15 mouse cellular contexts compared by ENCODE assay signal in the genomic region with DNA sequence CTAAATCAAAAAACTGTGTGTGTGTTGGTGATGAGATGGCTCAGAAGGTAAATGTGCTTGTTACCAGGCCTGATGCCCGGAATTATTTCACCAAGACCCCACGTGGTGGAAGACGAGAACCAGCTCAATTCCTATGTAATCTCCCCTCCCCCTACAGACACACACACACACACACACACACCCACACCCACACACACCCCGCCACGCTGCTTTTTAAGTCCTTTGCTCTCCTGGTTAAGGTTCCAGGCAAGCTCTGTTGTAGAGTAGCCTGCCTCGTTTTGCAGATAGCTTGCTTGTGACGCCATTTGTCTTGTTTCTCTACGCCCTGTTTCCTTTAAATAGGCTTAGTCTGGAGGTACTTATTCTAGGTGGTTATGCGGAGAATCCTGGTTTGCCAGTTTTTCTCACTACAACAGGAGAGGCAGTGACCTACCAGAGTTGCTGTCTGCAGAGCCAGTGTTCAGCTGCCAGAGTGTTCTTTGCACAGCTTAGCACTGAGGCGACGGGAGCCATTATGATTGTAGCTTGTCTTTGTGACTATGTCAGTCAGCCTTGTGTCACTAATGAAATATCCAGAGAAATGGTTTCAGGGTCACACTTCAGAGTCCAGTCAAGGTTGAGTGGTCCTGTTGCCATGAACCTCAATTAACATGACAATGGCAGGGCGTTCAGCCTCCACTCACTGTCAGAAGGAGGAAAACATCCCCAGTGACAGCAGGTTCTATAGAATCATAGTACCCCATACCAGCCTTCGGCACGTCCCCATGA. TPM values are rescaled to one million over a fixed set of nuclear protein-coding genes. Genes with fewer than 3 reads are reported as not detected.
A peak's percentile ranks its signal among the peaks of the same experiment; 100 is the strongest.
DNase-seq lines count a peak whose midpoint lies in the region; ATAC-seq lines count a peak whose summit lies in the region.
"Had no signal": no experiment of that assay in that cellular context is flagged by ENCODE, and none has a peak within 500 bp of the region (broad histone marks: within the 10 kb centered on the region; RNA-seq: fewer than 3 reads in every experiment).

No protein-coding gene starts in this region.

- H3K27ac ChIP-seq in forebrain, embryonic 12.5 days, result peak overlapping the region; percentile 74
- no peak overlapping the region for H3K27ac ChIP-seq in forebrain, embryonic 15.5 days (replicated peaks)
- H3K27ac ChIP-seq in forebrain, embryonic 14.5 days (ENCODE audit: low read depth, low read length), result no peak overlapping the region; the same call in 1 of the 2 replicates
- H3K27ac ChIP-seq in midbrain, embryonic 12.5 days (replicated peaks), result peak overlapping the region; percentile 78

- no peak overlapping the region; the same call in 1 of the 2 replicates for H3K4me2 ChIP-seq in forebrain, embryonic 12.5 days
- no peak overlapping the region for H3K4me2 ChIP-seq in forebrain, embryonic 15.5 days (replicated peaks)
- H3K4me2 ChIP-seq in forebrain, embryonic 14.5 days (ENCODE audit: low read length), result no peak overlapping the region
- H3K4me2 ChIP-seq in midbrain, embryonic 12.5 days (replicated peaks), result peak overlapping the region; percentile 26

- WGBS in forebrain, embryonic 12.5 days, result 39% methylated on average over 14 of the region's 14 CpGs
- 28% methylated on average over 14 of the region's 14 CpGs for WGBS in forebrain, embryonic 15.5 days
- WGBS in forebrain, embryonic 14.5 days, result 37% methylated on average over 14 of the region's 14 CpGs
- WGBS in midbrain, embryonic 12.5 days, result 23% methylated on average over 14 of the region's 14 CpGs

- H3K4me3 ChIP-seq in forebrain, embryonic 12.5 days (replicated peaks), result no peak overlapping the region
- H3K4me3 ChIP-seq in forebrain, embryonic 15.5 days, result no peak overlapping the region
- no peak overlapping the region for H3K4me3 ChIP-seq in forebrain, embryonic 14.5 days (ENCODE audit: low read depth, low read length)
- H3K4me3 ChIP-seq in midbrain, embryonic 12.5 days, result no peak overlapping the region

- DNase-seq in forebrain, embryonic 14.5 days (ENCODE audit: low spot score), result peak; percentile 37
- peak; percentile 66 for DNase-seq in retina, postnatal 1 day
- no peak for DNase-seq in left cerebral cortex, adult 9 months (ENCODE audit: low spot score in 2 of 2)
- no peak for DNase-seq in cerebellum, adult 11 months
- DNase-seq: adrenal gland, postnatal 10 days; cerebellum, postnatal 36 days; gastrocnemius, postnatal 10 days; kidney, adult 18-20 months; kidney, postnatal 25 days; lung, adult 2 months; right cerebral cortex, postnatal 14 days had no signal

- ATAC-seq in forebrain, embryonic 12.5 days (ENCODE audit: low FRiP score), result peak; percentile 57
- no peak for ATAC-seq in forebrain, embryonic 15.5 days (replicated peaks)
- no peak; the same call in 1 of the 2 replicates for ATAC-seq in forebrain, embryonic 14.5 days
- peak; percentile 54; the same call in 1 of the 2 replicates for ATAC-seq in midbrain, embryonic 12.5 days (ENCODE audit: low FRiP score, low read depth)
- no peak for ATAC-seq in monocyte, adult 5-6 weeks (replicated peaks; ENCODE audit: insufficient number of reproducible peaks, low FRiP score, low TSS enrichment, poor library complexity, severe bottlenecking)

- H3K36me3 ChIP-seq in forebrain, embryonic 12.5 days (replicated peaks), result no peaks in the 10 kb centered on the region
- no peaks in the 10 kb centered on the region for H3K36me3 ChIP-seq in forebrain, embryonic 15.5 days
- no peaks in the 10 kb centered on the region for H3K36me3 ChIP-seq in forebrain, embryonic 14.5 days (ENCODE audit: control insufficient read depth, insufficient read depth, low read length)
- no peaks in the 10 kb centered on the region for H3K36me3 ChIP-seq in midbrain, embryonic 12.5 days

- no peaks in the 10 kb centered on the region for H3K9me3 ChIP-seq in forebrain, embryonic 12.5 days
- H3K9me3 ChIP-seq in forebrain, embryonic 15.5 days, result no peaks in the 10 kb centered on the region
- H3K9me3 ChIP-seq in forebrain, embryonic 14.5 days (replicated peaks; ENCODE audit: control insufficient read depth, low read length), result no peaks in the 10 kb centered on the region
- H3K9me3 ChIP-seq in midbrain, embryonic 12.5 days, result no peaks in the 10 kb centered on the region

- H3K4me1 ChIP-seq in forebrain, embryonic 12.5 days, result peaks cover 48% of the 10 kb centered on the region
- peaks cover 22% of the 10 kb centered on the region for H3K4me1 ChIP-seq in forebrain, embryonic 15.5 days
- peaks cover 12% of the 10 kb centered on the region for H3K4me1 ChIP-seq in forebrain, embryonic 14.5 days (ENCODE audit: control insufficient read depth, insufficient read depth, low read length)
- H3K4me1 ChIP-seq in midbrain, embryonic 12.5 days, result peaks cover 37% of the 10 kb centered on the region

- H3K9ac ChIP-seq in forebrain, embryonic 12.5 days, result 0 out of 2 replicates have a peak overlapping the region, but pooled peaks have one; percentile 8
- no peak overlapping the region for H3K9ac ChIP-seq in forebrain, embryonic 15.5 days (replicated peaks)
- no peak overlapping the region; the same call in 1 of the 2 replicates for H3K9ac ChIP-seq in forebrain, embryonic 14.5 days (ENCODE audit: low read length)
- no peak overlapping the region; the same call in 1 of the 2 replicates for H3K9ac ChIP-seq in midbrain, embryonic 12.5 days (replicated peaks)

- no peaks in the 10 kb centered on the region for H3K27me3 ChIP-seq in forebrain, embryonic 12.5 days
- no peaks in the 10 kb centered on the region for H3K27me3 ChIP-seq in forebrain, embryonic 15.5 days
- no peaks in the 10 kb centered on the region for H3K27me3 ChIP-seq in forebrain, embryonic 14.5 days (replicated peaks; ENCODE audit: control insufficient read depth, insufficient read depth, low read length)
- H3K27me3 ChIP-seq in midbrain, embryonic 12.5 days, result 0 out of 2 replicates have a peak, but pooled peaks cover 4% of the 10 kb centered on the region

RNA-seq across cellular contexts. Expression of gene Rptor, which starts 42.1 kb away (rescaled TPM):
- 15.8 and 16.1 TPM in 2 replicates for polyA plus RNA-seq in forebrain, embryonic 12.5 days (2016; fragmentation: Nextera tagmentation; extraction: Ambion mirVana)
- 12.0 and 13.3 TPM in 2 replicates for polyA plus RNA-seq in forebrain, embryonic 15.5 days (2015; fragmentation: Nextera tagmentation; extraction: Ambion mirVana)
- 7.0 and 9.3 TPM in 2 replicates for polyA plus RNA-seq in forebrain, embryonic 14.5 days (2014; fragmentation: Nextera tagmentation; extraction: Ambion mirVana)
- polyA plus RNA-seq in midbrain, embryonic 12.5 days (2016; fragmentation: Nextera tagmentation; extraction: Ambion mirVana), result 18.3 and 19.0 TPM in 2 replicates
- 13.5 to 38.4 TPM (median 15.3 TPM) in 3 replicates for total RNA-seq in monocyte, adult 5-6 weeks (2017)

Comparison
In these comparisons a context has a peak if more than half of its experiments do, and no peak if none do; other contexts are left out.
1. ATAC-seq: peak in forebrain, embryonic 12.5 days (single experiment) and midbrain, embryonic 12.5 days (single experiment); none in forebrain, embryonic 15.5 days (single experiment), forebrain, embryonic 14.5 days (single experiment) and monocyte, adult 5-6 weeks (single experiment).
2. H3K27ac ChIP-seq: peak in forebrain, embryonic 12.5 days (single experiment) and midbrain, embryonic 12.5 days (single experiment); none in forebrain, embryonic 15.5 days (single experiment) and forebrain, embryonic 14.5 days (single experiment).
3. DNase-seq: peak in forebrain, embryonic 14.5 days (single experiment) and retina, postnatal 1 day (single experiment); none in left cerebral cortex, adult 9 months (0 of 2) and cerebellum, adult 11 months (single experiment).